Mouse (Mus musculus): ENCODE data around the gene Trip12. TPM values are rescaled to one million over a fixed set of nuclear protein-coding genes. Genes with fewer than 3 reads are reported as not detected.

Trip12 gene
- polyA plus RNA-seq, 1 experiment from 2014 or later = 85.8 TPM

GRCm38 (mm10) chr1:84866706-84867230, 26.5 kb upstream of the Trip12 start:
- no peaks in the 10 kb centered on the region for H3K36me3 ChIP-seq (ENCODE audit: control insufficient read depth, insufficient read depth, low read length)
- H3K4me3 ChIP-seq (ENCODE audit: low read length) = no peak overlapping the region
- H3K9me3 ChIP-seq (ENCODE audit: control insufficient read depth, low read length) = no peaks in the 10 kb centered on the region
- no peak overlapping the region for H3K9ac ChIP-seq (ENCODE audit: low read depth, low read length)
- WGBS = 94% methylated on average over 3 of the region's 3 CpGs
- no peak overlapping the region for H3K27ac ChIP-seq (ENCODE audit: low read depth, low read length)
- 0 out of 2 replicates have a peak, but pooled peaks cover 6% of the 10 kb centered on the region for H3K4me1 ChIP-seq (ENCODE audit: control insufficient read depth, insufficient read depth, low read length)
- H3K27me3 ChIP-seq (ENCODE audit: control insufficient read depth, insufficient read depth, low read length) = no peaks in the 10 kb centered on the region
- no peak for ATAC-seq (ENCODE audit: low FRiP score, low TSS enrichment)
- H3K4me2 ChIP-seq (replicated peaks; ENCODE audit: low read depth, low read length) = no peak overlapping the region

- Histone ChIP-seq H3K27me3 (ENCODE audit: control insufficient read depth, insufficient read depth, low read length) (no peaks in the 10 kb centered on the region), H3K4me3 (ENCODE audit: low read length) (no peak overlapping the region), H3K36me3 (ENCODE audit: control insufficient read depth, insufficient read depth, low read length) (no peaks in the 10 kb centered on the region), H3K9me3 (ENCODE audit: control insufficient read depth, low read length) (no peaks in the 10 kb centered on the region), H3K9ac (ENCODE audit: low read depth, low read length) (no peak overlapping the region), H3K27ac (ENCODE audit: low read depth, low read length) (no peak overlapping the region), H3K4me1 (ENCODE audit: control insufficient read depth, insufficient read depth, low read length) (0 out of 2 replicates have a peak, but pooled peaks cover 6% of the 10 kb centered on the region), H3K4me2 (replicated peaks; ENCODE audit: low read depth, low read length) (no peak overlapping the region)
- no peak for ATAC-seq (ENCODE audit: low FRiP score, low TSS enrichment)
- WGBS = 89% methylated on average over 6 of the region's 6 CpGs
Observed at GRCm38 (mm10) chr1:84866231-84866630, 25.9 kb upstream of the Trip12 start.

- Histone ChIP-seq H3K4me2 (replicated peaks; ENCODE audit: low read depth, low read length) (no peak overlapping the region), H3K27me3 (ENCODE audit: control insufficient read depth, insufficient read depth, low read length) (no peaks in the 10 kb centered on the region), H3K36me3 (ENCODE audit: control insufficient read depth, insufficient read depth, low read length) (no peaks in the 10 kb centered on the region), H3K4me1 (ENCODE audit: control insufficient read depth, insufficient read depth, low read length) (0 out of 2 replicates have a peak, but pooled peaks cover 6% of the 10 kb centered on the region), H3K9me3 (ENCODE audit: control insufficient read depth, low read length) (no peaks in the 10 kb centered on the region), H3K9ac (ENCODE audit: low read depth, low read length) (no peak overlapping the region), H3K27ac (ENCODE audit: low read depth, low read length) (no peak overlapping the region), H3K4me3 (ENCODE audit: low read length) (no peak overlapping the region)
- 28% methylated on average over 2 of the region's 2 CpGs for WGBS
- no peak for ATAC-seq (ENCODE audit: low FRiP score, low TSS enrichment)
Observed at GRCm38 (mm10) chr1:84864645-84865044, 24.3 kb upstream of the Trip12 start.

GRCm38 (mm10) chr1:84861255-84861630, 20.9 kb upstream of the Trip12 start:
- H3K4me3 ChIP-seq (ENCODE audit: low read length) = no peak overlapping the region
- no peaks in the 10 kb centered on the region for H3K36me3 ChIP-seq (ENCODE audit: control insufficient read depth, insufficient read depth, low read length)
- no peak for ATAC-seq (ENCODE audit: low FRiP score, low TSS enrichment)
- no peak overlapping the region for H3K9ac ChIP-seq (ENCODE audit: low read depth, low read length)
- H3K27ac ChIP-seq (ENCODE audit: low read depth, low read length) = no peak overlapping the region
- no peak overlapping the region for H3K4me2 ChIP-seq (replicated peaks; ENCODE audit: low read depth, low read length)
- 44% methylated on average over 1 of the region's 1 CpGs for WGBS
- 0 out of 2 replicates have a peak, but pooled peaks cover 6% of the 10 kb centered on the region for H3K4me1 ChIP-seq (ENCODE audit: control insufficient read depth, insufficient read depth, low read length)
- no peaks in the 10 kb centered on the region for H3K27me3 ChIP-seq (ENCODE audit: control insufficient read depth, insufficient read depth, low read length)
- H3K9me3 ChIP-seq (ENCODE audit: control insufficient read depth, low read length) = no peaks in the 10 kb centered on the region

- ATAC-seq (ENCODE audit: low FRiP score, low TSS enrichment) = no peak
- 0 out of 2 replicates have a peak, but pooled peaks cover 6% of the 10 kb centered on the region for H3K4me1 ChIP-seq (ENCODE audit: control insufficient read depth, insufficient read depth, low read length)
- no peaks in the 10 kb centered on the region for H3K36me3 ChIP-seq (ENCODE audit: control insufficient read depth, insufficient read depth, low read length)
- no peak overlapping the region for H3K9ac ChIP-seq (ENCODE audit: low read depth, low read length)
- no peaks in the 10 kb centered on the region for H3K27me3 ChIP-seq (ENCODE audit: control insufficient read depth, insufficient read depth, low read length)
- 84% methylated on average over 10 of the region's 10 CpGs for WGBS
- no peak overlapping the region for H3K4me3 ChIP-seq (ENCODE audit: low read length)
- H3K4me2 ChIP-seq (replicated peaks; ENCODE audit: low read depth, low read length) = no peak overlapping the region
- no peak overlapping the region for H3K27ac ChIP-seq (ENCODE audit: low read depth, low read length)
- no peaks in the 10 kb centered on the region for H3K9me3 ChIP-seq (ENCODE audit: control insufficient read depth, low read length)
Observed at GRCm38 (mm10) chr1:84860360-84861254, 20.3 kb upstream of the Trip12 start.

- no peaks in the 10 kb centered on the region for H3K9me3 ChIP-seq (ENCODE audit: control insufficient read depth, low read length)
- no peaks in the 10 kb centered on the region for H3K36me3 ChIP-seq (ENCODE audit: control insufficient read depth, insufficient read depth, low read length)
- no peak for ATAC-seq (ENCODE audit: low FRiP score, low TSS enrichment)
- no peaks in the 10 kb centered on the region for H3K27me3 ChIP-seq (ENCODE audit: control insufficient read depth, insufficient read depth, low read length)
- H3K4me3 ChIP-seq (ENCODE audit: low read length) = no peak overlapping the region
- no peak overlapping the region for H3K27ac ChIP-seq (ENCODE audit: low read depth, low read length)
- no peak overlapping the region for H3K4me2 ChIP-seq (replicated peaks; ENCODE audit: low read depth, low read length)
- 0 out of 2 replicates have a peak, but pooled peaks cover 6% of the 10 kb centered on the region for H3K4me1 ChIP-seq (ENCODE audit: control insufficient read depth, insufficient read depth, low read length)
- 87% methylated on average over 6 of the region's 6 CpGs for WGBS
- no peak overlapping the region for H3K9ac ChIP-seq (ENCODE audit: low read depth, low read length)
Observed at GRCm38 (mm10) chr1:84859597-84859996, 19.3 kb upstream of the Trip12 start.

- Histone ChIP-seq H3K36me3 (ENCODE audit: control insufficient read depth, insufficient read depth, low read length) (no peaks in the 10 kb centered on the region), H3K4me1 (ENCODE audit: control insufficient read depth, insufficient read depth, low read length) (0 out of 2 replicates have a peak, but pooled peaks cover 4% of the 10 kb centered on the region), H3K4me3 (ENCODE audit: low read length) (no peak overlapping the region), H3K27ac (ENCODE audit: low read depth, low read length) (no peak overlapping the region), H3K27me3 (ENCODE audit: control insufficient read depth, insufficient read depth, low read length) (no peaks in the 10 kb centered on the region), H3K4me2 (replicated peaks; ENCODE audit: low read depth, low read length) (no peak overlapping the region), H3K9ac (ENCODE audit: low read depth, low read length) (no peak overlapping the region), H3K9me3 (ENCODE audit: control insufficient read depth, low read length) (no peaks in the 10 kb centered on the region)
- 61% methylated on average over 2 of the region's 2 CpGs for WGBS
- ATAC-seq (ENCODE audit: low FRiP score, low TSS enrichment) = no peak
Observed at GRCm38 (mm10) chr1:84855756-84856155, 15.4 kb upstream of the Trip12 start.

- Histone ChIP-seq H3K4me1 (ENCODE audit: control insufficient read depth, insufficient read depth, low read length) (0 out of 2 replicates have a peak, but pooled peaks cover 4% of the 10 kb centered on the region), H3K9me3 (ENCODE audit: control insufficient read depth, low read length) (no peaks in the 10 kb centered on the region), H3K36me3 (ENCODE audit: control insufficient read depth, insufficient read depth, low read length) (no peaks in the 10 kb centered on the region), H3K9ac (ENCODE audit: low read depth, low read length) (no peak overlapping the region), H3K4me3 (ENCODE audit: low read length) (no peak overlapping the region), H3K27ac (ENCODE audit: low read depth, low read length) (no peak overlapping the region), H3K4me2 (replicated peaks; ENCODE audit: low read depth, low read length) (no peak overlapping the region), H3K27me3 (ENCODE audit: control insufficient read depth, insufficient read depth, low read length) (no peaks in the 10 kb centered on the region)
- ATAC-seq (ENCODE audit: low FRiP score, low TSS enrichment) = no peak
- 84% methylated on average over 2 of the region's 2 CpGs for whole genome bisulfite sequencing
Observed at GRCm38 (mm10) chr1:84854966-84855365, 14.7 kb upstream of the Trip12 start.

GRCm38 (mm10) chr1:84853721-84854120, 13.4 kb upstream of the Trip12 start:
- Histone ChIP-seq H3K27me3 (ENCODE audit: control insufficient read depth, insufficient read depth, low read length) (no peaks in the 10 kb centered on the region), H3K9me3 (ENCODE audit: control insufficient read depth, low read length) (no peaks in the 10 kb centered on the region), H3K36me3 (ENCODE audit: control insufficient read depth, insufficient read depth, low read length) (no peaks in the 10 kb centered on the region), H3K4me1 (ENCODE audit: control insufficient read depth, insufficient read depth, low read length) (0 out of 2 replicates have a peak, but pooled peaks cover 4% of the 10 kb centered on the region), H3K27ac (ENCODE audit: low read depth, low read length) (no peak overlapping the region), H3K4me3 (ENCODE audit: low read length) (no peak overlapping the region), H3K4me2 (replicated peaks; ENCODE audit: low read depth, low read length) (no peak overlapping the region), H3K9ac (ENCODE audit: low read depth, low read length) (no peak overlapping the region)
- WGBS = 92% methylated on average over 1 of the region's 1 CpGs
- ATAC-seq (ENCODE audit: low FRiP score, low TSS enrichment) = no peak
